Mouse (Mus musculus) lung, postnatal 0 days (tissue): Measurements from ENCODE around the gene Rtkn2. TPM values are rescaled to one million over a fixed set of nuclear protein-coding genes. Genes with fewer than 3 reads are reported as not detected.

Experiments used
- ATAC-seq: fragments of 200-750 bp; cut with Nextera tagmentation; 2 replicates; pipeline ENCODE4 v1.8.0; 2017; ENCODE audit warnings: moderate library complexity
- DNase-seq: peaks from one replicate; pipeline ENCODE4 v3.0.0-alpha.2; 2016; ENCODE audit warnings: low spot score
- H3K27ac ChIP-seq: fragments of 300-500 bp; sonication (generic); 2 replicates; pipeline ENCODE4 v1.5.1; 2014; ENCODE audit warnings: antibody characterized with exemption, mild to moderate bottlenecking, low read length, mixed read lengths
- H3K27me3 ChIP-seq: fragments of 300-500 bp; sonication (generic); replicated peaks from 2 replicates; pipeline ENCODE4 v1.6.1; 2014; ENCODE audit warnings: low read length, mixed read lengths; ENCODE audit not compliant: insufficient read depth
- H3K36me3 ChIP-seq: fragments of 300-500 bp; sonication (generic); 2 replicates; pipeline ENCODE4 v1.6.1; 2014; ENCODE audit warnings: low read length, mixed read lengths; ENCODE audit not compliant: insufficient read depth
- H3K4me1 ChIP-seq: fragments of 300-500 bp; sonication (generic); 2 replicates; pipeline ENCODE4 v1.6.1; 2014; ENCODE audit warnings: antibody characterized with exemption, low read depth, low read length, mixed read lengths; ENCODE audit not compliant: insufficient read depth
- H3K4me2 ChIP-seq: fragments of 300-500 bp; sonication (generic); replicated peaks from 2 replicates; pipeline ENCODE4 v1.6.1; 2014; ENCODE audit warnings: low read depth, mild to moderate bottlenecking, low read length, moderate library complexity, mixed read lengths
- H3K4me3 ChIP-seq: fragments of 300-500 bp; sonication (generic); 2 replicates; pipeline ENCODE4 v1.5.1; 2014; ENCODE audit warnings: low read depth, low read length
- H3K9ac ChIP-seq: fragments of 300-500 bp; sonication (generic); replicated peaks from 2 replicates; pipeline ENCODE4 v1.6.1; 2014; ENCODE audit warnings: low read depth, mild to moderate bottlenecking
- H3K9me3 ChIP-seq: fragments of 300-500 bp; sonication (generic); 2 replicates; pipeline ENCODE4 v1.6.1; 2016; ENCODE audit warnings: low read length, mixed read lengths
- CTCF ChIP-seq: IDR thresholded peaks from 2 replicates; pipeline ENCODE4 v1.5.1; 2016; ENCODE audit warnings: antibody characterized with exemption, mild to moderate bottlenecking
- EP300 ChIP-seq: IDR thresholded peaks from 2 replicates; pipeline ENCODE4 v1.6.1; 2016; ENCODE audit warnings: antibody characterized with exemption, mild to moderate bottlenecking, control low read depth
- WGBS: fragments of 180-500 bp; shearing (Covaris S2); extraction: QIAGEN DNeasy Blood & Tissue Kit; methylation state at CpG from one replicate; pipeline ENCODE4 v1.1.7; 2014; 5-methylcytosine and 5-hydroxymethylcytosine counted together
- polyA plus RNA-seq: library from polyadenylated mRNA; unstranded; fragments of >200 nt; fragmentation: Nextera tagmentation; extraction: Ambion mirVana; gene quantifications from 2 replicates; pipeline ENCODE4 v1.2.1, GENCODE M21; 2015

Rtkn2 gene
- polyA plus RNA-seq, 1 experiment from 2014 or later, result 207 TPM

DNA sequence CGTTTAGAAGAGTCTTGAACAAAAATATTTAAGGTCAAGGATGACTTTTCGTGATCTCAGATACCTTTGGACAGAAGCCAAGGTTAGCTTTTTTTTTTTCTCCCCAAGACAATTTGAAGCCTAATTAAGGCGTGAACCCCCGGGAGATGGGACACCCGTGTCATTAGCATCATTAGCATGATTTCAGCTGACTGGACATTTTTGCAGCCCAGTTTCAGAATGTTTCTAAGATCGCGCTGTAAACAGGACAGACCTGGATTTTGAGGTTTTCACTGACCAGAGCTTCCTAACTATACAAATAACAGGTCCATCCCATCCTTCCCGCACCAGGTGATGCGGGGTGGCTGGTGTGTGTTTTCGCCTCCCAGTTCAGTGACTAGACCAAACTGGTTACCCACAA, 19.8 kb downstream of the Rtkn2 start:
- H3K4me1 ChIP-seq, result 0 out of 2 replicates have a peak, but pooled peaks cover 4% of the 10 kb centered on the region
- no peaks in the 10 kb centered on the region for H3K27me3 ChIP-seq
- no peak overlapping the region for H3K9ac ChIP-seq
- ATAC-seq, result no peak
- H3K4me3 ChIP-seq, result no peak overlapping the region
- H3K27ac ChIP-seq, result no peak overlapping the region
- H3K36me3 ChIP-seq, result no peaks in the 10 kb centered on the region
- 80% methylated on average over 10 of the region's 10 CpGs for WGBS
- H3K9me3 ChIP-seq, result no peaks in the 10 kb centered on the region
- no peak overlapping the region for H3K4me2 ChIP-seq
- no peak for TF ChIP-seq EP300
- no peak for TF ChIP-seq CTCF
- no peak for DNase-seq

DNA sequence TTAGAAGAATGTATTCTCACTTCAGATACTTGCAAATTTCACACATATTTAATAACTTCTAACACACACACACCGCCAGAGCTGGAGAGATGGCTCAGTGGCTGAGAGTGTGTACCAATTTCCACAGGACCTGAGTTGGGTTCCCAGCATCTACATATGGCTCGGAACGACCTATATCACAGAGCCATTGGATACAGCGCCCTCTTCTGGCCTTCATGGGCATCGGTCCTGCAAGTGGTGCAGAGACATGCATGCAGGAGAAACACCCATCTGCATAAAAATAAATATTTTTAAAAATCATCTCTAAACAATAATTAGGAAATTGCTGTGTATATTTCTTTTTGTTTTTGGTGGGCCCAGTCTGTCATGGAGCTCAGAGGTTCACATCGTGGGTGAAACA, 22.1 kb downstream of the Rtkn2 start:
- 86% methylated on average over 6 of the region's 6 CpGs for WGBS
- ATAC-seq (no peak), DNase-seq (no peak)
- H3K4me3 ChIP-seq, result no peak overlapping the region
- H3K36me3 ChIP-seq, result no peaks in the 10 kb centered on the region
- peak; percentile 45 for TF ChIP-seq CTCF
- TF ChIP-seq EP300, result no peak
- no peak overlapping the region for H3K4me2 ChIP-seq
- H3K9ac ChIP-seq, result no peak overlapping the region
- H3K4me1 ChIP-seq, result 0 out of 2 replicates have a peak, but pooled peaks cover 4% of the 10 kb centered on the region
- no peak overlapping the region for H3K27ac ChIP-seq
- no peaks in the 10 kb centered on the region for H3K9me3 ChIP-seq
- H3K27me3 ChIP-seq, result no peaks in the 10 kb centered on the region

DNA sequence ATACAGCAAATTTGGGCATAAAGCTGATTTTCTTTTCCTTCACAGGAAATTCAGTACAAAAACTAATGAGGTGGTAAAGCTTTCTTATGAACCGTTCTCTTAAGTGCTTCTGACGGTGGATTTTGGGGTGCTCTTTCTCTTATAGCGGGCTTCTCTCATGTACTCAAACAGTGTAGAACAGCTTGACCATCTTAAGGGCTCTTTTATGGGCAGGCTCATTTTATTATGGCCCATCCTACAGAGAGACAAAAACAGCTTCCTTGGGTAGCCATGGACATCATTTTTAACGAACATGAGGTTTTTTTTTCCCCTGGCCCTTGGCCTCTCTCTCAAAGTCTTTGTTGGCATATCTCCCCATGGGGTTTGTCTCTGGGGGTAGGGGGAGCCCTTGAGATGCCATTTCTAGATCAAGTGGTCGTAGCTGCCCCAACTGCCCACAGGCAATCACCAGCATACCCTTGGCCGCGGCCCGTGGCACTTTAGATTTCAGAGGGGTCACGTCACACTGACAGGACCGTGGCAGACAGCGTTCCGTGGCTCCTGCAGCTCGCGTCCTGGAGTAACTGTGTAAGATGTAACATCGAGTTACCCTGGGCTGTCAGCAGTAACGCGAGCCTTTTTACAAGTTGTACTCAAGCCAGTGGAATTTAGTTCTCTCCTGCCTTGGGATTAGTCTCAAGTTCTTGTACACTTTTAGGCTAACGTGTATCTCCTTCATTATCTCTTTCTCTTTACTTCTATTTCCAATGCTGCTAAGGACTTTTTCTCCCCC, 24.5 kb downstream of the Rtkn2 start:
- no peaks in the 10 kb centered on the region for H3K9me3 ChIP-seq
- H3K4me3 ChIP-seq, result no peak overlapping the region
- H3K27me3 ChIP-seq, result no peaks in the 10 kb centered on the region
- no peaks in the 10 kb centered on the region for H3K36me3 ChIP-seq
- H3K9ac ChIP-seq, result no peak overlapping the region
- 51% methylated on average over 18 of the region's 18 CpGs for WGBS
- no peak overlapping the region for H3K4me2 ChIP-seq
- DNase-seq (no peak), ATAC-seq (no peak)
- H3K4me1 ChIP-seq, result no peaks in the 10 kb centered on the region
- H3K27ac ChIP-seq, result peak overlapping the region; percentile 16; the same call in 1 of the 2 replicates
- TF ChIP-seq CTCF (no peak), EP300 (no peak)

DNA sequence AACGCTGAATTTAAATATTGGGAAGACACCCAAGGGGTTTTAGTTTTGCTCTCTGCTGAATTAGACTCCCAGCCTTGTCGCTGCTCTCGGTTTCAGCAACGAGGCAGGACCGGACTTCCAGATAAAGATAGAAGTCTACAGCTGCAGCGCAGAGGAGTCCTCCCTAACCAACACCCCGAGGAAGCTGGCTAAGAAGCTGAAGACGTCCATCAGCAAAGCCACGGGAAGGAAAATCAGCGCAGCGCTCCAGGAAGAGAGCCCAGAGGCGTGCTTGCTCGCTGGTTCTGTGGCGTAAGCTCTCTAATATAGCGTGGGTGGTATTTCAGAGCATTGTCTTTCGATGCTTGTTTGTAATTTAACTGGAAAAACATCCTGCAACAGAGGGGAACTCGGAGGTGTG, 26.0 kb downstream of the Rtkn2 start:
- Histone ChIP-seq H3K4me3 (no peak overlapping the region), H3K4me1 (no peaks in the 10 kb centered on the region), H3K36me3 (no peaks in the 10 kb centered on the region), H3K9ac (no peak overlapping the region), H3K27ac (no peak overlapping the region), H3K27me3 (no peaks in the 10 kb centered on the region), H3K9me3 (no peaks in the 10 kb centered on the region), H3K4me2 (no peak overlapping the region)
- DNase-seq (no peak), ATAC-seq (no peak)
- 70% methylated on average over 17 of the region's 17 CpGs for WGBS
- TF ChIP-seq CTCF, result no peak
- no peak for TF ChIP-seq EP300

DNA sequence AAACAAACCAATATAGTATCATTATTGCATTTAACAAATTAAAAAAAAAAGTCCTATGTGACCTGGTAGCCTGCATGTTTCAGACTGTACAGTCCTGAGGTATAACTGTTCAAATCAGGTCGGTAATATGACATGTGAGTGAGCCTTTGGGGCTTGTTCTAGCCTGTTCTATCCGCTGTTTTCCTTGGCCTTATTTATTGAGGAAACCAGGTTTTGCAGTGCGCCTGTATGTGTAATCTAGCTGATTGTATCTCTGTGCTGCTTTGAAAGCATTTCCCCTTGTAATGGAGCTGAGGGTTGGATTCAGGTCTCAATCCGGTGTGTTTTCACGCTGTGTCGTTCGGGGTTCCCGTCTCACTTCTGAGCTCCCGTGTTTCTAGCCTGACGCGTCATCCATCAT, 27.1 kb downstream of the Rtkn2 start:
- Histone ChIP-seq H3K4me3 (no peak overlapping the region), H3K9ac (no peak overlapping the region), H3K4me1 (no peaks in the 10 kb centered on the region), H3K9me3 (no peaks in the 10 kb centered on the region), H3K36me3 (no peaks in the 10 kb centered on the region), H3K27me3 (no peaks in the 10 kb centered on the region), H3K4me2 (no peak overlapping the region), H3K27ac (no peak overlapping the region)
- ATAC-seq, result no peak
- TF ChIP-seq EP300, result no peak
- WGBS, result 95% methylated on average over 11 of the region's 11 CpGs
- no peak for DNase-seq

DNA sequence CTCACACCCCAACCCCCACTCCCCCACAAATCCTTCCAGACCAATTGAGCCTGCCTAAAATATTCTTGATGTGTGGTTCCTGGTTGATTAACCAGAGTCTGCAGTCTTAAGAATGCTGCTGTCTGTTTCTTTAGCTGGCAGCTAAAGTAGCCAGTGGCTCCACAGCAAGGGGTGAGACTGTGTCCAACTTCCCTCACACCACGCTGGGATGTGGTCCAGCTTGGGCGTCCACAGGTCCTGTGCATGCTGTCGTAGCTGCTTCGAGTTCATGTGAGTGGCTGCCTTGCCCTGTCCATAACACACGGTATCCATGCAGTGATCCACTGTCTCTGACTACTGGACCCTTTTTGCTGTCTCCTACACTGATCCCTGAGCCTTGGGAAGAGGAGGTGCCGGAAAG, 27.7 kb downstream of the Rtkn2 start:
- H3K9me3 ChIP-seq, result no peaks in the 10 kb centered on the region
- H3K4me2 ChIP-seq, result no peak overlapping the region
- 91% methylated on average over 6 of the region's 6 CpGs for WGBS
- H3K27me3 ChIP-seq, result no peaks in the 10 kb centered on the region
- no peak overlapping the region for H3K4me3 ChIP-seq
- no peak for ATAC-seq
- TF ChIP-seq CTCF, result no peak
- TF ChIP-seq EP300, result no peak
- H3K36me3 ChIP-seq, result no peaks in the 10 kb centered on the region
- no peak overlapping the region for H3K9ac ChIP-seq
- DNase-seq, result no peak
- no peaks in the 10 kb centered on the region for H3K4me1 ChIP-seq
- H3K27ac ChIP-seq, result no peak overlapping the region
